Mouse (Mus musculus) layer of hippocampus, adult 2 months (tissue): Measurements from ENCODE around the gene Crnn. TPM values are rescaled to one million over a fixed set of nuclear protein-coding genes. Genes with fewer than 3 reads are reported as not detected.

Source experiments
- DNase-seq, 2 experiments: peaks; one replicate each; pipeline ENCODE4 v3.0.0; 2022; ENCODE audit warnings: low spot score in 2 of 2
- H3K27ac ChIP-seq: fragments of 200-600 bp; 2 replicates; pipeline ENCODE4 v1.8.1; 2022
- H3K4me3 ChIP-seq: fragments of 200-600 bp; 2 replicates; pipeline ENCODE4 v1.8.1; 2022; ENCODE audit warnings: mild to moderate bottlenecking
- CTCF ChIP-seq: fragments of 200-600 bp; conservative IDR thresholded peaks from 2 replicates; pipeline ENCODE4 v1.8.1; 2022; ENCODE audit warnings: antibody characterized with exemption, mild to moderate bottlenecking, moderate library complexity
- long read RNA-seq, 2 experiments: library from polyadenylated mRNA; stranded (forward); transcript quantifications; one replicate each; pipeline ENCODE4 v2.0.0; 2021; ENCODE audit warnings: borderline mapping rate in 2 of 2
- total RNA-seq, 2 experiments: library from RNA; stranded (reverse); gene quantifications; 2 replicates each; pipeline ENCODE4 v1.2.3; 2021

Crnn gene
- not detected for total RNA-seq
- long read RNA-seq, experiment 1 = 0 reads
- long read RNA-seq, experiment 2 = 0 reads

DNA sequence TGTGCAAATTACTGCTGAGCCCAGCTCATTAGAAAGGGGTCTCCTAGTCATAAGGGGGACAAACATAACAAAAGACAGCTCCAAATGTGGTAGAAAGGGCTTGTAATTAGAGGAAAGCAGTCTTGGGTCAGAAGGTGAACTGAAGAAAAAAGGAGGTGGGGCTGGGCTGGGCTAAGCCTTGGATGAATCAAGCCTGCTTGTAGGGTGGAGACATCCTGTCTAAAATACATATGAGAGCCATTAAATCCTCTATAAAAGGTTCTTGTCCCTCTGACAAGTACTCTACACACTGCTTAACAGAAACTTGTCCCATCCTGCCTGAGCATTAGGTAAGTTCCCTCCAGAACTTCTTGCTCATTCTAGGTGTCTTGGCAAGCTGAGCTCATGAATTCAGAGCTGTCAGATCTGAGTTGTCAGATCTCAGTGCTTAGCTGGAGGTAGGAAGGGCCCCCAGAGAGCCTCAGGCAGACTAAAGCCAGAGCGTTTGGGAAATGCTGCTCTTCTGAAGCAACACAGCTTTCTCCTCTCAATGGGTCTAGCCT is at the start of gene Crnn:
Gene Crnn (plus strand): TSS at position 278 of the 542 bp plus-strand sequence.
- TF ChIP-seq CTCF = no peak
- Histone ChIP-seq H3K4me3 (no peak within 1 kb of the TSS), H3K27ac (no peak within 1 kb of the TSS)
- no peak for DNase-seq

- no peak for DNase-seq
- no peak overlapping the region for H3K4me3 ChIP-seq
- no peak for TF ChIP-seq CTCF
- no peak overlapping the region for H3K27ac ChIP-seq
Measured at GRCm38 (mm10) chr3:93096447-93096846, 48.1 kb upstream of the Crnn start.

DNA sequence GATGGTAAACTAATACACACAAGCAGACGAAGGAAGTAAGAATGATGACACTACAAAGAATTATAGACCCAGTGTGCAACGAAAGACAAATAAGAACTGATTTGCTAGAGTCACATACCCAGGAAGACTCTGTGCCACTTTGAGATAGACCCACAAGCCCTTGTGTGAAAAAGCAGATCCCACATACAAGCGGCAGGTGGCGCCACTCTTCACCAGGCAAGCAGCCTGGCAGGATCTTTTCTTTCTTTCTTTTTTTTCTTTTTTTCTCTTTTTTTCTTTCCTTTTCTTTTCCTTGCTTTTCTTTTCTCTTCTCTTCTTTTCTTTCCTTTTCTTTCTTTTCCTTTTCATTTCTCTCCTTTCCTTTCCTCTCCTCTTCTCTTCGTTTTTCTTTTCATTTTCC is 32.9 kb upstream of the Crnn start:
- Histone ChIP-seq H3K27ac (no peak overlapping the region), H3K4me3 (no peak overlapping the region)
- TF ChIP-seq CTCF = peak; percentile 64
- no peak for DNase-seq

- peak; percentile 10 to 36 for DNase-seq
- Histone ChIP-seq H3K4me3 (no peak overlapping the region), H3K27ac (no peak overlapping the region)
- TF ChIP-seq CTCF = peak; percentile 86
Measured at GRCm38 (mm10) chr3:93114481-93114880, 30.1 kb upstream of the Crnn start.

GRCm38 (mm10) chr3:93119101-93119500 is 25.5 kb upstream of the Crnn start:
- no peak for DNase-seq
- Histone ChIP-seq H3K27ac (no peak overlapping the region), H3K4me3 (no peak overlapping the region)
- TF ChIP-seq CTCF = peak; percentile 50

DNA sequence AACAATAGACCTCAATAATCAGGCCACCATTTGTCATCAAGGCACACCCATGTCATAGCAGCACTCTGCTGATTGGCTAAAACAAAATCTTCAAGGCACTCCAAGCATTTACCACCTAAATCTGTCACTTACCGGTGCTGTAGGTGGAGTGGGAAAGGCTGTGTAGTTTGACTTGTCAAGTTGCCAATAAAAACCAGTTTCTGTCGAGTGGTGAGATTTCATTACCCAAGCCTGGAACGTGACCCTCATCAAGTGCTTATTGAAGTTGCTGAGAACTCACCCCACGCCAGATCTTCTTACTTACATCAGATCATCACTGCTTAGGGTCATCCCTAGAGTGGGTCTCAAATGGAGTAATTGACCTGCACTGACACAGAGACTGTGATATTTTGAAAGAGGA is 16.5 kb upstream of the Crnn start:
- no peak for DNase-seq
- Histone ChIP-seq H3K27ac (no peak overlapping the region), H3K4me3 (no peak overlapping the region)
- no peak for TF ChIP-seq CTCF

GRCm38 (mm10) chr3:93129076-93129475 is 15.5 kb upstream of the Crnn start:
- no peak for DNase-seq
- H3K27ac ChIP-seq = no peak overlapping the region
- TF ChIP-seq CTCF = no peak
- H3K4me3 ChIP-seq = no peak overlapping the region

- peak; percentile 61 to 73 for DNase-seq
- no peak overlapping the region for H3K27ac ChIP-seq
- no peak overlapping the region for H3K4me3 ChIP-seq
- TF ChIP-seq CTCF = peak; percentile 92
Measured at GRCm38 (mm10) chr3:93130460-93130859, 14.1 kb upstream of the Crnn start.

DNA sequence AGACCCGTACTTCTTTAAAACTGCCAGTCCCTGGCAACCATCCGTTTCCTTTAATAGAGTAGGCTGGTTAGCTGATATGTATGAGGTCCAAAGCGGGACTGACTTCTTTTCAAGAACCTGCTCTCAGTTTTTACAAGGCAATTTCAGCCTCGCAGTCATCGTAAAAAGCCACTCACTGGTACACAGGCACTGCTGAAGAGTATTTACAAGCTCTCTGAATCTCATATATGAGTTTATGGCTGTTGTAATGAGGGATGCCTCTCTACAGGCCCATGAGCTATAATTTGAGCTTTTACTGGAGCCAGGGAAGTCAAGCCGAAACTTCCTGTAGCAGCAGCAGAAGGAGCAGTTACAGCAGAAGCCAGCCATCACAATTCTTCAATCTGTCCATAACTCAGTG is 17.9 kb downstream of the Crnn start:
- no peak for TF ChIP-seq CTCF
- DNase-seq = no peak

GRCm38 (mm10) chr3:93162996-93163592 is 18.5 kb downstream of the Crnn start:
- TF ChIP-seq CTCF = no peak
- Histone ChIP-seq H3K27ac (no peak overlapping the region), H3K4me3 (no peak overlapping the region)
- DNase-seq = no peak

More for the DNA sequence above, 17.9 kb downstream of the Crnn start:
- no peak overlapping the region for H3K27ac ChIP-seq
- H3K4me3 ChIP-seq = no peak overlapping the region

DNA sequence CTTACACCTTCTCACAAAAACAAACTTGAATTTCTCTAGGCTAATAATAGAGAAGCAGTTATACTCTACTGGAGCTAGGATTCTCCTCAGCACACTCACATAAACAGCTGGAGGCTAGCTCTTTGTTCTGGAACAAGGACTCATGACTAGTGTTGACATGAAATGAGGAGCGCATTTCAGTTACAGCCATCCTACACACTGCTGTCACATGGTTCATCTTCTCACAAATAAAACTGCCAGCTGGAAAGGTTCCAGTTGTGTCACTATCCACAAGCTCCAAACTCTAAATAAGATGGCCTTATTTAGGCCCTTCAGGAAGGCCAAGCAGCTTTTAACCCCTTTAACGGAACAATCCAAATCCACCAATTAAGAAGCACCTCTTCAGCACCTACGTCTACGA is 36.3 kb downstream of the Crnn start:
- Histone ChIP-seq H3K27ac (no peak overlapping the region), H3K4me3 (no peak overlapping the region)
- TF ChIP-seq CTCF = no peak
- peak; percentile 0 to 16 for DNase-seq

DNA sequence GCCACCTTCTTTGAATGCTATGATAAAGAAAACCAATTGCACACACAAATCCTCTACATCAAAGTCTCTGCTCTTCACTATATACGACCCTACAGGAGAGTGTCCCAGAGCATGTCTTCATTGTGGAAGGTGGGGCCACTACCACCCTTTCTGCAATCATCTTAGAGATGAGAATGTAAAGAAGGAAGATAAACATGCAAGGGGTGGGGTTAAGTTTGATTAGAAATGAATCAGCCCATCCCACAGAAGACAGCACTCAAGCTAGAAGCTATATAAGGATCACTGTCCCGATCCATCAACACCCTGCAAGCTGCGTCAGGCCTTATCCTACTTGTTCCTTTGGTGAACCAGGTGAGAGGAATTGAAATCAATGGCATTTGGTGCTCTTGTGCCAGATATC is 52.4 kb downstream of the Crnn start, which contains the start of gene Flg2:
Gene Flg2 (plus strand): TSS at position 301 of the 400 bp plus-strand sequence.
- no peak for TF ChIP-seq CTCF
- H3K27ac ChIP-seq = no peak within 1 kb of the TSS
- DNase-seq = no peak
- no peak within 1 kb of the TSS for H3K4me3 ChIP-seq

Other genes starting within 250 kb of the Crnn start
- not detected for gene Lce3a, start 218.6 kb upstream of the Crnn start, total RNA-seq
- gene Lce3b, start 211.8 kb upstream of the Crnn start, total RNA-seq = not detected
- not detected for gene Lce3c, start 200.3 kb upstream of the Crnn start, total RNA-seq
- not detected for gene Lce3d, start 187.4 kb upstream of the Crnn start, total RNA-seq
- not detected for gene Lce3e, start 177.7 kb upstream of the Crnn start, total RNA-seq
- not detected for gene Lce3f, start 152.6 kb upstream of the Crnn start, total RNA-seq
- not detected for gene Crct1, start 129.1 kb upstream of the Crnn start, total RNA-seq
- gene Lce1m, start 125.7 kb upstream of the Crnn start, total RNA-seq = not detected
- gene Gm4858, start 76.0 kb upstream of the Crnn start, total RNA-seq = not detected
- not detected for gene Flg2, start 52.5 kb downstream of the Crnn start, total RNA-seq
- gene Flg, start 128.7 kb downstream of the Crnn start, total RNA-seq = not detected
- gene Hrnr, start 175.0 kb downstream of the Crnn start, total RNA-seq = not detected
- not detected for gene Rptn, start 248.9 kb downstream of the Crnn start, total RNA-seq